Mouse (Mus musculus) neural tube, embryonic 14.5 days (tissue): ENCODE measurements around the gene Txndc9. TPM values are rescaled to one million over a fixed set of nuclear protein-coding genes. Genes with fewer than 3 reads are reported as not detected.

ENCODE experiments used
- ATAC-seq: fragments of 200-750 bp; cut with Nextera tagmentation; 2 replicates; pipeline ENCODE4 v1.8.0; 2017; ENCODE audit warnings: low read depth, mild to moderate bottlenecking, moderate TSS enrichment, moderate library complexity
- H3K27ac ChIP-seq: fragments of 300-500 bp; sonication (generic); 2 replicates; pipeline ENCODE4 v1.5.1; 2014; ENCODE audit warnings: low read depth, mild to moderate bottlenecking, control low read depth, low read length, moderate library complexity, mixed read lengths
- H3K27me3 ChIP-seq: fragments of 300-500 bp; sonication (generic); 2 replicates; pipeline ENCODE4 v1.6.1; 2014; ENCODE audit warnings: low read length; ENCODE audit not compliant: control insufficient read depth, insufficient read depth
- H3K36me3 ChIP-seq: fragments of 300-500 bp; sonication (generic); 2 replicates; pipeline ENCODE4 v1.6.1; 2014; ENCODE audit warnings: low read length, mixed read lengths; ENCODE audit not compliant: control insufficient read depth, insufficient read depth
- H3K4me1 ChIP-seq: fragments of 300-500 bp; sonication (generic); 2 replicates; pipeline ENCODE4 v1.6.1; 2014; ENCODE audit warnings: low read length; ENCODE audit not compliant: control insufficient read depth, insufficient read depth
- H3K4me2 ChIP-seq: fragments of 300-500 bp; sonication (generic); 2 replicates; pipeline ENCODE4 v1.6.1; 2014; ENCODE audit warnings: mild to moderate bottlenecking, low read depth, low read length, control low read depth
- H3K4me3 ChIP-seq: fragments of 300-500 bp; sonication (generic); 2 replicates; pipeline ENCODE4 v1.5.1; 2014; ENCODE audit warnings: low read depth, low read length, control low read depth, mixed read lengths
- H3K9ac ChIP-seq: fragments of 300-500 bp; sonication (generic); replicated peaks from 2 replicates; pipeline ENCODE4 v1.6.1; 2014; ENCODE audit warnings: low read depth, mild to moderate bottlenecking, control low read depth, low read length, mixed read lengths
- H3K9me3 ChIP-seq: fragments of 300-500 bp; sonication (generic); 2 replicates; pipeline ENCODE4 v1.6.1; 2016; ENCODE audit warnings: low read length; ENCODE audit not compliant: control insufficient read depth
- WGBS: fragments of 180-500 bp; shearing (Covaris S2); extraction: QIAGEN DNeasy Blood & Tissue Kit; methylation state at CpG from one replicate; pipeline ENCODE4 v1.1.7; 2014; 5-methylcytosine and 5-hydroxymethylcytosine counted together
- polyA plus RNA-seq: library from polyadenylated mRNA; unstranded; fragments of >200 nt; fragmentation: Nextera tagmentation; extraction: Ambion mirVana; gene quantifications from 2 replicates; pipeline ENCODE4 v1.2.1, GENCODE M21; 2014

Gene Txndc9
- 147 and 162 TPM in 2 replicates for polyA plus RNA-seq

DNA sequence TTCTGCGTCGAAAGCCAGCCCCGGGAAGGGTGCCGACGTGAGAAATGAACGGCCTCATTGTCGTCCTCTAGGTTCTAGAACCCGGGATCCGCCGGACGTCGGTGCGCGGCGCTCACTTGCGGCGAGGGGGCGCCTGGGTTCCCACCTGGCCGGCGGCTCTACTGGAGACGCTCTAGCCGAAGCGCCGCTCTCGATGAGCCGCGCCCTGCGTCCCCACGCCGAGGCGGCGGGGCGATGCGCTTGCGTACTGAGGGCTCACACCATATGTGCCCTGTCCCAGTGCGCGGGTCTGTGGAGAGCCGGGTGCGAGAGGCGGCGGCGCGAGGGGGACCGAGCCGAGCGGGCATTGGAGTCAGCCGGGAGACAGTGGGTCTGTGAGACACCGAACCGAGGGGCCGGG is at the start of gene Txndc9, which contains the start of gene Eif5b:
TSS of gene Txndc9 (minus strand) at position 27 of the 400 bp plus-strand sequence.
TSS of gene Eif5b (plus strand) at position 144 of the 400 bp plus-strand sequence.
- H3K4me1 ChIP-seq: peaks cover 15% of the 10 kb centered on the region
- no peaks in the 10 kb centered on the region for H3K27me3 ChIP-seq
- peak; percentile 94 for ATAC-seq
- peaks cover 21% of the 10 kb centered on the region for H3K36me3 ChIP-seq
- H3K9ac ChIP-seq: peak within 1 kb of the TSS; percentile 83
- H3K9me3 ChIP-seq: no peaks in the 10 kb centered on the region
- H3K4me3 ChIP-seq: peak within 1 kb of the TSS; percentile 85
- peak within 1 kb of the TSS; percentile 91 for H3K4me2 ChIP-seq
- whole genome bisulfite sequencing: under 1% methylated on average over 50 of the region's 50 CpGs
- H3K27ac ChIP-seq: peak within 1 kb of the TSS; percentile 96

DNA sequence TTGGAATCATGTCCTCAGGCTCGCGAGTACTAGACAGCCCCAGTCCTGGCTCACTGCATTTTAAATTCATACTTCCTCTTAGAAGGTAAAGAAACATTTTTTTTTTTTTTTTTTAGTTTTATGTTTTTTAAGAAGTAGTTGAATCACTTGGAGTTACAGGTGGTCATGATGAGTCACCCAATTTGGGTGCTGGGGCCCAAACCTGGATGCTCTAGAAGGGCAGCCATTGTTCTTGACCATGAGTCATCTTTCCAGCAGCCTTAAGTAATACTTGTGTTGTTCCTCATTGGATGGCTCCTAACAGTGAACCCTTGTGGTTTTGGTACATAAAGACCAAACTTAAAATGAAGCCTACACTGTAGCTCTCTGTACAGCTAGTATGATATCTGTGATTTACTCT is 41.2 kb upstream of the Txndc9 start:
- Histone ChIP-seq H3K27me3 (no peaks in the 10 kb centered on the region), H3K4me2 (no peak overlapping the region), H3K9me3 (no peaks in the 10 kb centered on the region), H3K9ac (no peak overlapping the region), H3K4me3 (no peak overlapping the region), H3K36me3 (peaks cover 69% of the 10 kb centered on the region), H3K4me1 (no peaks in the 10 kb centered on the region), H3K27ac (no peak overlapping the region)
- ATAC-seq: no peak
- 96% methylated on average over 2 of the region's 2 CpGs for WGBS

DNA sequence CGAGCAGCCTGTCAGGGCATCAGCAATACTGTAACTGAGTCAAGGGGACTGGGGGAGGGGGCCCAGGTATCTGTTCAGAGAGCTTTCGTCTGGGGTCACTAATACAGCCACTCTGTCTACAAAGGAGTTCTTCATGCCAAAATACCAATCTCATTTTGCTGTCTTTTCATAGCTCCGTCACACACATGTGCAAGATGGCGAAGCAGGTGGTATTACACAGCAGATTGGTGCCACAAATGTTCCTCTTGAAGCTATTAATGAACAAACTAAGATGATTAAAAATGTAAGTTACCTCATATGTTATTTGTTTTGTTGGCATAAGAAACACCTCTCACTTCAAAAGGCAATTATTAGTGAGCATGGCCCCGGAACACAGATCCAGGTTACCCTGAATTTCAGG is 39.7 kb upstream of the Txndc9 start:
- Histone ChIP-seq H3K4me3 (no peak overlapping the region), H3K9me3 (no peaks in the 10 kb centered on the region), H3K27ac (no peak overlapping the region), H3K9ac (no peak overlapping the region), H3K4me1 (no peaks in the 10 kb centered on the region), H3K4me2 (no peak overlapping the region), H3K27me3 (no peaks in the 10 kb centered on the region), H3K36me3 (peaks cover 75% of the 10 kb centered on the region)
- ATAC-seq: no peak
- WGBS: 93% methylated on average over 5 of the region's 5 CpGs

DNA sequence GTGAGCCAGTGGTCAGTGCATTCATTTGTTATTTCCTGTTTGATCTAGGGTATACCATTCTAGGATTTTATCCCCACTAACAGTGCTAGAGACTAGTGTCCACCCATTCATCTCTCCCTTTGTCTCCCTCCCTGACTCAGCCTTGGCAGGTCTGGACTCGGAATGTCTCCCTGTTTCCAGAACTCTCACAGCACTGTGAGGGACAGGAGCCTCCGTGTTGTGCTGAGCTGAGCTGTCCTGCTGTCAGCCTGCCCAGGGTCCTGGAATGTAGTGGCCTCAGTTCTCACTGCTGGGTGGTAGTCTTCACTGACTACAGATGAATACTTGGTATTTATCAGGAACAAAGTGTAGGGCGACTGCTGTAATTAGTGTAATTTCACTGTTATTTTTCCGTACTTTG is 37.8 kb upstream of the Txndc9 start:
- Histone ChIP-seq H3K36me3 (peaks cover 73% of the 10 kb centered on the region), H3K4me3 (no peak overlapping the region), H3K9me3 (no peaks in the 10 kb centered on the region), H3K4me2 (no peak overlapping the region), H3K9ac (no peak overlapping the region), H3K27me3 (no peaks in the 10 kb centered on the region), H3K27ac (no peak overlapping the region), H3K4me1 (no peaks in the 10 kb centered on the region)
- WGBS: 94% methylated on average over 4 of the region's 4 CpGs
- no peak for ATAC-seq

DNA sequence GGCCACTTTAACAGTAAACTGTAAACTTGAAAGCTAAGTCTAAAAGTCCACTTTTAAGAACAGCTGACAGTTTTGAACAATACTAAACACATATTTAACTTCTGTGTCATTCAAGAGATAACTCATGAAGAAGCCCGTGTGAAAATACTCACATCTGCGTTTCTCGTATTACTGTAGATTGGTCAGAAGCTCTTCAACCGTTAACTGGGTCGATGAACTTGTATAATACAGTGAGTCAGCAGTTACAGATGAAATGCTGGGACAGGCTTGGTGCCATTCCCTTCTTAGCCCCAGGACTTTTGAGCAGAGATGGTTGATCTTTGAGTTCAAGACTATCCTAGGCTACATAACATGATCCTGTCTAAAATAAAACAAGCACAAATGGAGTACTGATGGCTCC is 33.7 kb upstream of the Txndc9 start:
- H3K9ac ChIP-seq: no peak overlapping the region
- H3K27ac ChIP-seq: no peak overlapping the region
- ATAC-seq: no peak
- no peaks in the 10 kb centered on the region for H3K27me3 ChIP-seq
- H3K4me1 ChIP-seq: no peaks in the 10 kb centered on the region
- no peaks in the 10 kb centered on the region for H3K9me3 ChIP-seq
- peaks cover 37% of the 10 kb centered on the region for H3K36me3 ChIP-seq
- H3K4me2 ChIP-seq: no peak overlapping the region
- 95% methylated on average over 5 of the region's 5 CpGs for WGBS
- no peak overlapping the region for H3K4me3 ChIP-seq

DNA sequence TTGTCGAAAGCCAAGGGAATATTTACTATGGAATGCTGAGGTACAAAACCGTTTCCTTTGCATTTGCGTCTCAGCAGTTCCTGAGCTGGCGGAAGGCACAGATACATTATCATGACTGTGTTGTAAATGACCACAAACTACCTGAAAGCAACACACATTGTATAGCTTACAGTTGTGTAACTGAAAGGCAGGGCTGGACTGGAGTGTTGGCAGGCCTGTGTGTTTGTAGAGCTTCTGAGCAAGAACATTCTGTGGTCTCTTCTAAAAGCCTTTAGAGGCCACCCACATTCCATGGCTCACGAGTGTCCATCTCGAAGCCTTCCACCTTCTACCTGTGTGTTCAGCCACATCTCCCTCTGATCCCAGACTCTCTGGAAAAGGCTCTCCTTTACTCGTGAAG is 29.6 kb upstream of the Txndc9 start:
- Histone ChIP-seq H3K9me3 (no peaks in the 10 kb centered on the region), H3K9ac (no peak overlapping the region)

DNA sequence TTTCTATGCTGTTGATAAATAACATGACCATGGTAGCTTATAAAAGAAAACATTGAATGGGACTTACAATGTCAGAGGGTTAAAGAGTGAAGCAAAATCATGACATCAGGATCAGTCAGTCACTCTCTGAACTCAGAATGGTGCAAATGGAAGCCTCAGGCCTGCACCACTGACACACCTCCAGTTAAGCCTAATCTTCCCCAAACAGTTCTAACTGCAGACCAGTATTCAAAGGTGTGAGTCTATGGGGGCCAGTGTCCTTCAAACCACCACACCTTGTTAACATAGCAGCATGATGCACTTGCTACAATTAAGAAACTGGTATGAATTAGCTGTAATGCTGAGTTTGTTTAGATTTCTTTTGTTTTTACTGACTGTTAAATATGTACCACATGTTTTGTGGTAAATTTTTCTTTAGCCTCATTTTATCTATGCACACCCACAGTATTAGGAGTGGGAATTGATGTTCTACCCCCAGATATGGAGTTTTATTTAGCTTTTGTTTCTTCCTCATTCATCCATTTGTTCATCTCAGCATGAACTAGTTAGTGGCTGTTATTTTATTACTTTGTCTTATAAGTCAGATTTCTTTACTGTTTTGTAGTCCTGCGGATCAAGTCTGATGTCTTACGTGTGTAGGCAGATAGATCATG is 17.0 kb upstream of the Txndc9 start:
- no peak overlapping the region for H3K9ac ChIP-seq
- no peak for ATAC-seq
- peaks cover 18% of the 10 kb centered on the region for H3K36me3 ChIP-seq
- no peak overlapping the region for H3K27ac ChIP-seq
- no peaks in the 10 kb centered on the region for H3K4me1 ChIP-seq
- H3K4me2 ChIP-seq: no peak overlapping the region
- 96% methylated on average over 2 of the region's 2 CpGs for WGBS
- no peak overlapping the region for H3K4me3 ChIP-seq
- H3K27me3 ChIP-seq: no peaks in the 10 kb centered on the region
- no peaks in the 10 kb centered on the region for H3K9me3 ChIP-seq

More for the DNA sequence above, 29.6 kb upstream of the Txndc9 start:
- Histone ChIP-seq H3K4me2 (no peak overlapping the region), H3K4me3 (no peak overlapping the region), H3K27me3 (no peaks in the 10 kb centered on the region), H3K27ac (no peak overlapping the region), H3K4me1 (no peaks in the 10 kb centered on the region), H3K36me3 (peaks cover 20% of the 10 kb centered on the region; the same call in 1 of the 2 replicates)
- ATAC-seq: no peak
- 94% methylated on average over 7 of the region's 7 CpGs for WGBS

DNA sequence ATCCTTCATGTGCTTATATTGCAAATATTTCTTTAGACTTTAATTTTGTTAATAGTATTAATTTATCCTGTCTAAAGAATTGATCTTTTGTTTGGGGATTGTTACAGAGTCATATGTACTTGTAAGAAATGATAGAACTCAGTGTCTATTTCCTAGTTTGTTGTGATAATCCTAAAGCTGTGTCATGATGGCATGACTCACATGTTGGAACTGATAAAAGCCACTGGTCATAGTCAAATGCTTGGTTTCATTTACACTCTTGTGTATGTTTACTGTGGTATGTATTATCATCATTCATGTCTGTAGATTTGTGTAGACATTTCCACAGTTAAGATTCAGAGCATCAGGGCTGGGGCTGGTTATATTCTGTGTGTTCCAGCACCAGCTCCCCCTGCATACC is 14.8 kb upstream of the Txndc9 start:
- no peak for ATAC-seq
- Histone ChIP-seq H3K4me1 (no peaks in the 10 kb centered on the region), H3K9me3 (no peaks in the 10 kb centered on the region), H3K4me3 (no peak overlapping the region), H3K27me3 (no peaks in the 10 kb centered on the region), H3K4me2 (no peak overlapping the region), H3K36me3 (no peaks in the 10 kb centered on the region), H3K27ac (no peak overlapping the region), H3K9ac (no peak overlapping the region)

DNA sequence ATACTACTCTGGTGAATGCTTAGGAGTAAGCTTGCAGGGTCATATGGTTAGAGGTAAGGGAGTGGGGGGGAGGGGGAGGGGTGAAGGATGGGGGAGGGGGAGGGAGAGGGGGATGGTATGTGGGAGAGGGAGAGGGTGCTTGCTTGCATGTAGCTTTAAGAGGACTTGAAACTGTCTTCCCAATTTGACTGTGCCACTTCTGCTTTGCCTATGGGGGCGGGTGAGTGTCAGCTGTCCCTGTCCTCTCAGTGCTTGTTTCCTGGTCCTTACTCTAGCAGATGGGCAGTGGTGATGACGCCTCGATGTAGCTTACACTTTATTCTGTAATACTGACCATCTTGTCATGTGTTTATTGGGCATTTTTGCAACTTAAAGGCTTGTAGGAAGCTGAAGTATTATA is 14.4 kb upstream of the Txndc9 start:
- H3K9ac ChIP-seq: no peak overlapping the region
- ATAC-seq: no peak
- H3K4me3 ChIP-seq: no peak overlapping the region
- H3K27me3 ChIP-seq: no peaks in the 10 kb centered on the region
- no peaks in the 10 kb centered on the region for H3K36me3 ChIP-seq
- WGBS: 93% methylated on average over 3 of the region's 3 CpGs
- H3K27ac ChIP-seq: no peak overlapping the region
- H3K4me2 ChIP-seq: no peak overlapping the region
- H3K9me3 ChIP-seq: no peaks in the 10 kb centered on the region
- no peaks in the 10 kb centered on the region for H3K4me1 ChIP-seq
